Mouse (Mus musculus): ENCODE data around the gene Areg. TPM values are rescaled to one million over a fixed set of nuclear protein-coding genes. Genes with fewer than 3 reads are reported as not detected.

The Areg gene
- polyA plus RNA-seq, 1 experiment from 2014 or later, result 0.27 TPM

DNA sequence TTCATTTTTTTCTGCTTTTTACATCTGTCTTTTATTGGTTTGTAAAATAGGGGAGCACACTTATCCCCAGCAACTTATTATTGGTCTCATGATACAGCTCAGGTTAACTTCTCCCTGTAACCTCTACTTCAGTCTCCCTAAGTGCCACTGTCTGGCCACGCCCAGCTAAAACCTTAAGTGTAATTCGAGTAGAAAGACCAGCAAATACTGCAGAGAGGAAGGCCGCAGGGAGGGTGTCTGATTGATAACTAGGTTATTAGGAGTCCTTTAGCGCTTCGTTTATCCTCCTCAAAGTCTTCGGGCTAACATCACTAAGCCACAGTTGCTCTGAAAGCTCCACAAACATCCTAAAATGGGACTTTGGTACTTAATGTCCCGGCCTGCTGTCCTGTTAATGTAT, 429 bp upstream of the Areg start:
- H3K27ac ChIP-seq (replicated peaks in 1 of 2; ENCODE audit: control insufficient read depth in 1 of 2, insufficient read depth in 1 of 2, low read depth in 2 of 2, low read length in 2 of 2), result no peak overlapping the region
- H3K9ac ChIP-seq (ENCODE audit: low read length), result peak overlapping the region; percentile 64; the same call in 1 of the 2 replicates
- peak overlapping the region; percentile 56 to 67 for H3K4me3 ChIP-seq (ENCODE audit: control insufficient read depth in 1 of 2, insufficient read depth in 1 of 2, low read depth in 1 of 2, low read length in 2 of 2)

DNA sequence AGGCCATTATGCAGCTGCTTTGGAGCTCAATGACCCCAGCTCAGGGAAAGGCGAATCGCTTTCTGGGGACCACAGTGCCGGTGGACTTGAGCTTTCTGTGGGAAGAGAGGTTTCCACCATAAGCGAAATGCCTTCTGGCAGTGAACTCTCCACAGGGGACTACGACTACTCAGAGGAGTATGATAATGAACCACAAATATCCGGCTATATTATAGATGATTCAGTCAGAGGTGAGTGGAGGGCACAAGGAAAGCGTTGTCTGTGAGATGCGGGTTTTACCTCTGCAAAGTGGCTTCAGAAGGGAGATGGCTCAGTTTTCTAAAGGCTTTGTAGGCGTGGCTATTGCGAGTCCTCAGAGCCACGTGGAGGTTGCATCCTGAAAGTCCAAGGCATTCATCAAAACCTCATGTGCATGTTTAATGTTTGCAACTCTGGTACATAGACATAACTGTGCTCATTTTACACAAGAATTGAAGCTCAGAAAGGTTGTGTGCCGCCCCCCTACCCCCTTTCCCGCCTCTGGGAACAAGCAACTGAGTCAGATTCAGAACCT, 1.6 kb downstream of the Areg start:
- WGBS, result 60% methylated on average over 13 of the region's 13 CpGs
- Histone ChIP-seq H3K4me1 (ENCODE audit: control insufficient read depth in 2 of 2, insufficient read depth in 2 of 2, low read length in 2 of 2) (peaks cover 0 to 2% of the 10 kb centered on the region in 2 experiments; a peak in 1 of 4 replicates), H3K4me2 (ENCODE audit: low read length) (no peak overlapping the region), H3K27ac (replicated peaks in 1 of 2; ENCODE audit: control insufficient read depth in 1 of 2, insufficient read depth in 1 of 2, low read depth in 2 of 2, low read length in 2 of 2) (no peak overlapping the region), H3K4me3 (ENCODE audit: control insufficient read depth in 1 of 2, insufficient read depth in 1 of 2, low read depth in 1 of 2, low read length in 2 of 2) (no peak overlapping the region), H3K9me3 (ENCODE audit: control insufficient read depth, low read length) (no peaks in the 10 kb centered on the region), H3K36me3 (ENCODE audit: control insufficient read depth, insufficient read depth, low read length) (no peaks in the 10 kb centered on the region), H3K27me3 (ENCODE audit: control insufficient read depth, insufficient read depth, low read length) (peaks cover 15% of the 10 kb centered on the region), H3K9ac (ENCODE audit: low read length) (no peak overlapping the region)
- no peak for ATAC-seq (ENCODE audit: insufficient number of reproducible peaks, insufficient read depth, low FRiP score, low read depth)

More for the DNA sequence above, 429 bp upstream of the Areg start:
- 5% methylated on average over 7 of the region's 7 CpGs for WGBS
- peaks cover 15% of the 10 kb centered on the region for H3K27me3 ChIP-seq (ENCODE audit: control insufficient read depth, insufficient read depth, low read length)
- H3K9me3 ChIP-seq (ENCODE audit: control insufficient read depth, low read length), result no peaks in the 10 kb centered on the region
- ATAC-seq (ENCODE audit: insufficient number of reproducible peaks, insufficient read depth, low FRiP score, low read depth), result no peak
- H3K36me3 ChIP-seq (ENCODE audit: control insufficient read depth, insufficient read depth, low read length), result no peaks in the 10 kb centered on the region
- H3K4me1 ChIP-seq (ENCODE audit: control insufficient read depth in 2 of 2, insufficient read depth in 2 of 2, low read length in 2 of 2), result peaks cover 0 to 2% of the 10 kb centered on the region in 2 experiments; a peak in 1 of 4 replicates
- peak overlapping the region; percentile 77 for H3K4me2 ChIP-seq (ENCODE audit: low read length)

DNA sequence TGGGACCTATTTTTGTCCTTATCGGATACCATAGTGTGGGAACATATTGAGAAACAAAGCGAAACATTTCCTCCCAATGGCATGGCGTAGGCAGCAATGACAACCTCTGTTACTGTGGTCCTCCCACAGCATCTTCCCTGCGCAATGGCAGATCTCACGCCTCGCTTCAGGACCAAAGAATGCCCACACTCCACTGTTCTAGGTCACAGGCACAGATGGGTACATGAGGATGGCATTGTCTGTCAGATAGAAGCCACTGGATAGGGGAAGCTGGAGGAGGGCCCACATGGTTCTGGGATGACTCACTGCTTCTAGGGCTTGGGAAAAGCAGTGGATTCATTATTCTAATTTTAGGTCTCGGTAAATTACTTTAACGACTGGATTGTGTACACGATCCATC, 5.6 kb downstream of the Areg start:
- 73% methylated on average over 9 of the region's 9 CpGs for WGBS
- Histone ChIP-seq H3K27ac (replicated peaks in 1 of 2; ENCODE audit: control insufficient read depth in 1 of 2, insufficient read depth in 1 of 2, low read depth in 2 of 2, low read length in 2 of 2) (no peak overlapping the region), H3K36me3 (ENCODE audit: control insufficient read depth, insufficient read depth, low read length) (no peaks in the 10 kb centered on the region), H3K9ac (ENCODE audit: low read length) (no peak overlapping the region), H3K9me3 (ENCODE audit: control insufficient read depth, low read length) (0 out of 2 replicates have a peak, but pooled peaks cover 6% of the 10 kb centered on the region), H3K27me3 (ENCODE audit: control insufficient read depth, insufficient read depth, low read length) (peaks cover 14% of the 10 kb centered on the region), H3K4me2 (ENCODE audit: low read length) (no peak overlapping the region), H3K4me1 (ENCODE audit: control insufficient read depth in 2 of 2, insufficient read depth in 2 of 2, low read length in 2 of 2) (no peaks in the 10 kb centered on the region), H3K4me3 (ENCODE audit: control insufficient read depth in 1 of 2, insufficient read depth in 1 of 2, low read depth in 1 of 2, low read length in 2 of 2) (no peak overlapping the region)
- no peak for ATAC-seq (ENCODE audit: insufficient number of reproducible peaks, insufficient read depth, low FRiP score, low read depth)

DNA sequence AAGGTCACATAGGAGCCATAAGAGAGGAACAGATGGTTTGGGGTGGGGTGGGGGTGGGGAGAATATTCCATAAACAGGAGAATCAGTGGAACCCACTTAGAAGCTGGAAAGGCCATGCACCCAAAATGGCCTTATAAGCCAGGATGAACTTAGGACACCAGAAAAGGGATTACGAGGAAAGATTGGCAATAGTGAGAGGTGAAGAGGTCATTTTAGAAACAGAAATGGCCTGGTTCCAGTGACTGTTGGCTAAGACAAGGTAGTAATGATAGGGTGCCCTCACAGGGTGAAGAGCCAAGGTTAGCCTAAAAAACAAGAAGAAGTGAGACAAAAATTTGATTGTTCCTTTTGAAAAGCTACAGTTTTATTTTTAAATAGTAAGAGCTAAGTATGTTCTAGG, 7.6 kb downstream of the Areg start:
- H3K27me3 ChIP-seq (ENCODE audit: control insufficient read depth, insufficient read depth, low read length), result no peaks in the 10 kb centered on the region

DNA sequence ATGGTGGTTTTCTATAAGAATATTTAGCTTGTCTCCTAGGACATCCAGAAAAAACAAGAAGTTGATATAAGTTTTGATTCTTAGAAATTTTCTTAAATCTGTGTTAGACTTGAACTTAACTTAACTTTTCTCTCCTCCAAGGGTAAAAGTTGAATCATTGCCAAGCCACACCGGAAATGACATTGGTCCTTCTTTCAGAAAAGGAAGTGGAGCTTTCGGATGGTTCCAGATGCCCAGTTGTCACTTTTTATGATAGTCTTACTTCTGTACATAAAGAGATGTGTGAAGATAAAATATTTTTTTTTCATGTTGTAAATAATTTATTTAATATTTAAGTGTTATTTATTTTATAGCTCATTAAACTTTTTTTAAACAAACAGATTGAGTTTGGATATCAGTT, 8.7 kb downstream of the Areg start:
- no peak overlapping the region for H3K4me2 ChIP-seq (ENCODE audit: low read length)
- 72% methylated on average over 2 of the region's 2 CpGs for WGBS
- H3K9me3 ChIP-seq (ENCODE audit: control insufficient read depth, low read length), result peaks cover 16% of the 10 kb centered on the region; the same call in 1 of the 2 replicates
- H3K4me3 ChIP-seq (ENCODE audit: control insufficient read depth in 1 of 2, insufficient read depth in 1 of 2, low read depth in 1 of 2, low read length in 2 of 2), result no peak overlapping the region
- H3K27me3 ChIP-seq (ENCODE audit: control insufficient read depth, insufficient read depth, low read length), result no peaks in the 10 kb centered on the region
- no peaks in the 10 kb centered on the region for H3K4me1 ChIP-seq (ENCODE audit: control insufficient read depth in 2 of 2, insufficient read depth in 2 of 2, low read length in 2 of 2)
- H3K27ac ChIP-seq (replicated peaks in 1 of 2; ENCODE audit: control insufficient read depth in 1 of 2, insufficient read depth in 1 of 2, low read depth in 2 of 2, low read length in 2 of 2), result no peak overlapping the region
- no peaks in the 10 kb centered on the region for H3K36me3 ChIP-seq (ENCODE audit: control insufficient read depth, insufficient read depth, low read length)
- H3K9ac ChIP-seq (ENCODE audit: low read length), result no peak overlapping the region
- no peak for ATAC-seq (ENCODE audit: insufficient number of reproducible peaks, insufficient read depth, low FRiP score, low read depth)

More for the DNA sequence above, 7.6 kb downstream of the Areg start:
- H3K4me3 ChIP-seq (ENCODE audit: control insufficient read depth in 1 of 2, insufficient read depth in 1 of 2, low read depth in 1 of 2, low read length in 2 of 2), result no peak overlapping the region
- no peaks in the 10 kb centered on the region for H3K4me1 ChIP-seq (ENCODE audit: control insufficient read depth in 2 of 2, insufficient read depth in 2 of 2, low read length in 2 of 2)
- ATAC-seq (ENCODE audit: insufficient number of reproducible peaks, insufficient read depth, low FRiP score, low read depth), result no peak
- 84% methylated on average over 1 of the region's 1 CpGs for WGBS
- H3K36me3 ChIP-seq (ENCODE audit: control insufficient read depth, insufficient read depth, low read length), result no peaks in the 10 kb centered on the region
- H3K9me3 ChIP-seq (ENCODE audit: control insufficient read depth, low read length), result peaks cover 16% of the 10 kb centered on the region; the same call in 1 of the 2 replicates
- H3K9ac ChIP-seq (ENCODE audit: low read length), result no peak overlapping the region
- H3K27ac ChIP-seq (replicated peaks in 1 of 2; ENCODE audit: control insufficient read depth in 1 of 2, insufficient read depth in 1 of 2, low read depth in 2 of 2, low read length in 2 of 2), result no peak overlapping the region
- H3K4me2 ChIP-seq (ENCODE audit: low read length), result no peak overlapping the region

DNA sequence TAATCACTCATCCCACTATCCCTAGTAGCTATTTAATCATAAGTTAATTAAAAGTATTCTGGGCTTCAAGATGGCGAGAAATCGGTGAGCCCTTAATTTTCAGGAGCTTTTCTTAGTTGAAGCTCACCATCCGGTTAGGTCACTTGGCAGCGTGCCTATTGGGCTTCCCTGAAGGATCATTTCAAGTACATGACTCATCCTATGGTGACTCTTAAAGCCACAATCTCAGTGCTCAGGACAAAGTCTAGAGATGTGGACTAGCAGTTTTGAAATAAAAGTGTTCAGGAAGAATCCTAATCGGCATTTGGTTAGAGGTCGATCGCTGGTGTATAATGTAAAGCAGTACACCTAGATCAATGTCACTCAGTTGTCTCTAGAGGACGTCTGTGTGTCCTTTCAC, 17.3 kb downstream of the Areg start:
- Histone ChIP-seq H3K36me3 (ENCODE audit: control insufficient read depth, insufficient read depth, low read length) (no peaks in the 10 kb centered on the region), H3K27me3 (ENCODE audit: control insufficient read depth, insufficient read depth, low read length) (no peaks in the 10 kb centered on the region), H3K27ac (replicated peaks in 1 of 2; ENCODE audit: control insufficient read depth in 1 of 2, insufficient read depth in 1 of 2, low read depth in 2 of 2, low read length in 2 of 2) (no peak overlapping the region), H3K9me3 (ENCODE audit: control insufficient read depth, low read length) (no peaks in the 10 kb centered on the region), H3K9ac (ENCODE audit: low read length) (no peak overlapping the region), H3K4me3 (ENCODE audit: control insufficient read depth in 1 of 2, insufficient read depth in 1 of 2, low read depth in 1 of 2, low read length in 2 of 2) (no peak overlapping the region), H3K4me1 (ENCODE audit: control insufficient read depth in 2 of 2, insufficient read depth in 2 of 2, low read length in 2 of 2) (no peaks in the 10 kb centered on the region), H3K4me2 (ENCODE audit: low read length) (no peak overlapping the region)
- WGBS, result 76% methylated on average over 8 of the region's 8 CpGs
- no peak for ATAC-seq (ENCODE audit: insufficient number of reproducible peaks, insufficient read depth, low FRiP score, low read depth)

DNA sequence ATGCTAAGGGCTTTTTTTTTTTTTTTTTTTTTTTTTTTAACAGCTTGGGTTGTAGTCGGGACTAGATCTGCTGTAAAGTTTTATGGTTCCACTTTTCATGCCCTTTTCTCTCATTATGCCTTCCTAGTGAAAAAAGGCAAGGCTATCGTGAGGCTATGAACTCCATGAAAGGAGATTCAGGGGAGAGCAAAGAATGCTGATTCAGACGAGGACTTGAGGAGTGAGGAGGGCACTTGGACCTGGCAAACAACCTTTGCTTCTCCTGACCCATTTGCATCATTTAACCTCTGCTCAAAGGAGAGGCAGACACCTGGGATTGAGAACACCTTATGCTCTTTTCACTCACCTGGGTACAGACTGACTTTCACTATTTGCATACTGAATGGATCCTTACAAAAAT, 17.8 kb downstream of the Areg start:
- ATAC-seq (ENCODE audit: insufficient number of reproducible peaks, insufficient read depth, low FRiP score, low read depth), result no peak
- 36% methylated on average over 3 of the region's 3 CpGs for WGBS
- Histone ChIP-seq H3K9me3 (ENCODE audit: control insufficient read depth, low read length) (no peaks in the 10 kb centered on the region), H3K4me2 (ENCODE audit: low read length) (no peak overlapping the region), H3K27me3 (ENCODE audit: control insufficient read depth, insufficient read depth, low read length) (no peaks in the 10 kb centered on the region), H3K9ac (ENCODE audit: low read length) (no peak overlapping the region), H3K4me1 (ENCODE audit: control insufficient read depth in 2 of 2, insufficient read depth in 2 of 2, low read length in 2 of 2) (no peaks in the 10 kb centered on the region), H3K36me3 (ENCODE audit: control insufficient read depth, insufficient read depth, low read length) (no peaks in the 10 kb centered on the region), H3K27ac (replicated peaks in 1 of 2; ENCODE audit: control insufficient read depth in 1 of 2, insufficient read depth in 1 of 2, low read depth in 2 of 2, low read length in 2 of 2) (no peak overlapping the region), H3K4me3 (ENCODE audit: control insufficient read depth in 1 of 2, insufficient read depth in 1 of 2, low read depth in 1 of 2, low read length in 2 of 2) (no peak overlapping the region)

DNA sequence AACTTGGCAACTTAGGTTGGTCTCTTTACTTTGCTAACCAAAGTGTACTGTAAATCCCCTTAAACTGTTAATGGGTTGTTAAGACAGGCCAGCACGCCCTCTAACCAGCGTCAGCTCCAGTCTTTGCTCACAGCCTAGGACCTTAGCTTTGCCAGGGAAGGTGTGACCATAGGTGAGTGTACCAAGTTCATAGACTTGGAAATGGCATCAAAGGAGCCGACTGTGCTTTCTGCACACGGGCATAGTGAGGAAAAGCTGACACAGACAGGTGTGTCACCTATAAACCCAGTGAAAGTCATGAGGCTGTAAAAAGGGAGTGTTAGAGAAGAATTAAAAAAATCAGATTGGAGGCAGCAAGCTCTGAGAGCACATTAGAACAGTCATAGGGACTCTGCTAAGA, 23.4 kb downstream of the Areg start:
- 76% methylated on average over 4 of the region's 4 CpGs for WGBS
- no peaks in the 10 kb centered on the region for H3K27me3 ChIP-seq (ENCODE audit: control insufficient read depth, insufficient read depth, low read length)
- no peak for ATAC-seq (ENCODE audit: insufficient number of reproducible peaks, insufficient read depth, low FRiP score, low read depth)
- no peaks in the 10 kb centered on the region for H3K36me3 ChIP-seq (ENCODE audit: control insufficient read depth, insufficient read depth, low read length)
- H3K4me3 ChIP-seq (ENCODE audit: control insufficient read depth in 1 of 2, insufficient read depth in 1 of 2, low read depth in 1 of 2, low read length in 2 of 2), result no peak overlapping the region
- no peaks in the 10 kb centered on the region for H3K9me3 ChIP-seq (ENCODE audit: control insufficient read depth, low read length)
- H3K9ac ChIP-seq (ENCODE audit: low read length), result no peak overlapping the region
- no peak overlapping the region for H3K4me2 ChIP-seq (ENCODE audit: low read length)
- no peaks in the 10 kb centered on the region for H3K4me1 ChIP-seq (ENCODE audit: control insufficient read depth in 2 of 2, insufficient read depth in 2 of 2, low read length in 2 of 2)
- H3K27ac ChIP-seq (replicated peaks in 1 of 2; ENCODE audit: control insufficient read depth in 1 of 2, insufficient read depth in 1 of 2, low read depth in 2 of 2, low read length in 2 of 2), result no peak overlapping the region

Measured in heart, embryonic 14.5 days (tissue).